Mouse (Mus musculus) liver, postnatal 0 days (tissue): ENCODE measurements around the gene Galnt10.

Experiments
- CTCF ChIP-seq: sonication (generic); IDR thresholded peaks from 2 replicates; pipeline ENCODE4 v1.5.1; 2016; ENCODE audit warnings: antibody characterized with exemption, low read depth
- EP300 ChIP-seq: IDR thresholded peaks from 2 replicates; pipeline ENCODE4 v1.6.1; 2016; ENCODE audit warnings: antibody characterized with exemption, low read depth, mild to moderate bottlenecking

DNA sequence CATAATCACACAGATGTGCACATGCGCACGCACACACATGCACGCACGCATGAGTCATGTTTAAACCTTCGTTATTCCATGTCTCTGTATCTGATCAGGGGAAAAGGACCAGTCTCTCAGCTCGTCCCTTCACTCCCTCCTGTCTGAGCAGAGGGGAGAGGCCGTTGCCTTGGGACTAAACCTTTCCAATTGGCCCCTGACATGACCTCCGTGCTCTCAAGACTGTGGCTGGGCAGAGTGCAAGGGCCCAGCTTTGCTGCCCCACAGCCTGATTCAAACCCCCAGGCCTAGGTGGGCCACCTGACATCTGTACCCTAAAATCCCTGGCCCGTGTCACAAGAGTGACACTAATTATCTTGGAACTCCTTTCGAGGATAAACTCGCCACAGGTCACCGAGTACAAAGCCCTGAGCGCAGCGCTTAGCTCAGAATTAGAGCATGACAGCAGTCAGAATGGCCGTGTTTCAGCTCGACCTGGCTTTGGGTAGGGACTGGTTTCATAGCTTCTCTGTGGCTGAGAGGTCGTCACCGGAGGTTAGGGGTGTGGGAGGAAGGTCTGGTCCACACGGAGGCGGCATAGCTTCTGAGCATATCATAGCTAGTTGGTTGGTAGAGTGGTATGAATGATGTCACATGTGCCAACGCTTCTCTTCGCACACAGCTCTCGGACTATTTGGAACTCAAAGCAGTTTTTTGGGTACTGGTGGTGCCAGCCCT is 7.1 kb downstream of the Galnt10 start:
- TF ChIP-seq CTCF = no peak
- no peak for TF ChIP-seq EP300
